Comparison of ENCODE assay signal across 19 mouse cellular contexts in the genomic region with DNA sequence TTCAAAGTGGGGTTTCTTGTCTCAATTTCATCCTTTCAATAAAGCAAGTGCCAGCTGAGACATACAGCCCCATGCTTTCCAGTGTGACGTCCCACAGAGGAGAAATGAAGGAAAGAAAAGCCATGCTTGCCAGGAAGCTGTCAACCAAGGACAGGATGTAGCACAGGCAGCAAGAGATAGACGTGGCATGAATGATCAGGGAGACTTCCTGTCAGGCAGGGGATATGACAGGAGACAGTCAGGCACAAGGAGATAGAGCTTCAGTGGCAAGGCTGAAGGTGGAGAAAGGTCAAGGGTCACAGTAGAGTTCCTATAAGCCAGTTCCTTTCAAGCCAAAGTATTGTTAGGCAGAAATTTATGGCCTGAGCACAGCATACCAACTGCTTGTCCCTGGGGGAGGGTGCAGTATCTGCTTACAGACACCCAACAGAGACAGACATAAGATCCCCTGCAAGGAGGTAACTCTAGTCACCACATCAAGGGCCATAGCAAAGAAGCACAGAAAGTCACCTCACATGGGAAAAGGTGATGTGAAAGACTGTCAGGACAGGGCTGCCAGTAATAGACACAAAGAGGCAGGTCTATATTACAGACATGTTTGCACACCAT. TPM values are rescaled to one million over a fixed set of nuclear protein-coding genes. Genes with fewer than 3 reads are reported as not detected.
DNase-seq lines count a peak whose midpoint lies in the region; ATAC-seq and TF ChIP-seq lines count a peak whose summit lies in the region.
"Had no signal": no experiment of that assay in that cellular context is flagged by ENCODE, and none has a peak within 500 bp of the region (broad histone marks: within the 10 kb centered on the region; RNA-seq: fewer than 3 reads in every experiment).

No protein-coding gene starts in this region.

- no peak for TF ChIP-seq EP300 in lung, postnatal 0 days (IDR thresholded peaks at IDR 0.05)

- H3K9ac ChIP-seq in lung, postnatal 0 days (replicated peaks; ENCODE audit: low read depth): no peak overlapping the region
- no peak overlapping the region for H3K9ac ChIP-seq in liver, embryonic 16.5 days (ENCODE audit: low read depth, low read length)
- H3K9ac ChIP-seq: limb, embryonic 12.5 days had no signal

- H3K9me3 ChIP-seq in lung, postnatal 0 days (ENCODE audit: low read length): no peaks in the 10 kb centered on the region
- no peaks in the 10 kb centered on the region for H3K9me3 ChIP-seq in liver, embryonic 16.5 days (replicated peaks; ENCODE audit: control insufficient read depth, low read length)
- H3K9me3 ChIP-seq: embryonic facial prominence, embryonic 10.5 days; limb, embryonic 12.5 days had no signal

- peak; percentile 27 for DNase-seq in kidney, adult 2 months
- DNase-seq in kidney, postnatal 4 days: no peak
- DNase-seq in lung, postnatal 0 days (ENCODE audit: low spot score): peak; percentile 28
- DNase-seq in lung, postnatal 4 days: no peak
- peak; percentile 35 for DNase-seq in embryo, embryonic 10 days (ENCODE audit: low spot score)
- DNase-seq in right cerebral cortex, postnatal 10 days (ENCODE audit: low spot score in 2 of 2): no peak
- DNase-seq in adrenal gland, postnatal 4 days (ENCODE audit: low spot score in 2 of 2): no peak
- DNase-seq: cerebellum, adult 18-20 months; heart, postnatal 14 days; thymus, postnatal 14 days had no signal

- H3K36me3 ChIP-seq in kidney, adult 2 months (ENCODE audit: control insufficient read depth, insufficient read depth, low read length): no peaks in the 10 kb centered on the region
- no peaks in the 10 kb centered on the region for H3K36me3 ChIP-seq in lung, postnatal 0 days (ENCODE audit: insufficient read depth, low read length)
- H3K36me3 ChIP-seq in liver, embryonic 16.5 days (ENCODE audit: control insufficient read depth, insufficient read depth): no peaks in the 10 kb centered on the region
- H3K36me3 ChIP-seq: embryonic facial prominence, embryonic 10.5 days; limb, embryonic 12.5 days had no signal

- ATAC-seq in lung, postnatal 0 days: peak; percentile 32; the same call in 1 of the 2 replicates
- peak; percentile 55; the same call in 1 of the 2 replicates for ATAC-seq in liver, embryonic 16.5 days (ENCODE audit: low read depth)
- ATAC-seq: activated CD4-positive, CD25-positive, alpha-beta regulatory T cell, adult 4 months; CD4-positive, CD25-positive, alpha-beta regulatory T cell, adult 4 months had no signal

- 48% methylated on average over 2 of the region's 2 CpGs for WGBS in kidney, adult 2 months
- 18% methylated on average over 2 of the region's 2 CpGs for WGBS in lung, postnatal 0 days
- WGBS in liver, embryonic 16.5 days (ENCODE audit: insufficient replicate concordance): 6% methylated on average over 2 of the region's 2 CpGs

- H3K27me3 ChIP-seq in kidney, adult 2 months (replicated peaks; ENCODE audit: control insufficient read depth, insufficient read depth, low read length): no peaks in the 10 kb centered on the region
- no peaks in the 10 kb centered on the region for H3K27me3 ChIP-seq in lung, postnatal 0 days (replicated peaks; ENCODE audit: insufficient read depth, low read length)
- no peaks in the 10 kb centered on the region for H3K27me3 ChIP-seq in liver, embryonic 16.5 days (ENCODE audit: control insufficient read depth, insufficient read depth, low read depth, low read length)
- H3K27me3 ChIP-seq: limb, embryonic 12.5 days had no signal

- TF ChIP-seq POLR2A in kidney, adult 2 months (IDR thresholded peaks at IDR 0.05; ENCODE audit: low read depth, low read length): no peak

- no peak overlapping the region for H3K4me3 ChIP-seq in kidney, adult 2 months (ENCODE audit: insufficient read depth, low read depth, low read length)
- no peak overlapping the region for H3K4me3 ChIP-seq in lung, postnatal 0 days (ENCODE audit: low read depth, low read length)
- no peak overlapping the region for H3K4me3 ChIP-seq in liver, embryonic 16.5 days (ENCODE audit: low read depth, low read length)
- H3K4me3 ChIP-seq: embryonic facial prominence, embryonic 10.5 days; limb, embryonic 12.5 days; myocyte had no signal

- TF ChIP-seq CTCF in kidney, adult 2 months (conservative IDR thresholded peaks at IDR 0.05; ENCODE audit: insufficient read depth, insufficient read length, low read depth, low read length): no peak
- TF ChIP-seq CTCF in lung, postnatal 0 days (IDR thresholded peaks at IDR 0.05): no peak

- no peak overlapping the region for H3K4me2 ChIP-seq in lung, postnatal 0 days (replicated peaks; ENCODE audit: low read depth, low read length)
- H3K4me2 ChIP-seq in liver, embryonic 16.5 days (ENCODE audit: low read depth, low read length): no peak overlapping the region
- H3K4me2 ChIP-seq: limb, embryonic 12.5 days; midbrain, embryonic 11.5 days had no signal

- no peaks in the 10 kb centered on the region for H3K4me1 ChIP-seq in kidney, adult 2 months (ENCODE audit: control insufficient read depth, insufficient read depth, low read length)
- no peaks in the 10 kb centered on the region for H3K4me1 ChIP-seq in lung, postnatal 0 days (ENCODE audit: insufficient read depth, low read depth, low read length)
- H3K4me1 ChIP-seq in liver, embryonic 16.5 days (ENCODE audit: control insufficient read depth, low read depth, low read length): no peaks in the 10 kb centered on the region
- H3K4me1 ChIP-seq: limb, embryonic 12.5 days had no signal

- H3K27ac ChIP-seq in kidney, adult 2 months (ENCODE audit: insufficient read depth, low read depth, low read length): no peak overlapping the region
- H3K27ac ChIP-seq in lung, postnatal 0 days (ENCODE audit: low read length): no peak overlapping the region
- no peak overlapping the region for H3K27ac ChIP-seq in liver, embryonic 16.5 days (ENCODE audit: low read length)
- H3K27ac ChIP-seq: embryonic facial prominence, embryonic 10.5 days; limb, embryonic 12.5 days had no signal

RNA-seq across cellular contexts. Expression of gene Rnf17, which starts 8.6 kb away (rescaled TPM):
- 0.05 TPM in 1 of 2 replicates, not detected in the other for polyA plus RNA-seq in kidney, adult 2 months (2012; rRNA removed)
- 0.39 and 0.47 TPM in 2 replicates for polyA plus RNA-seq in lung, postnatal 0 days (2015; fragmentation: Nextera tagmentation; extraction: Ambion mirVana)
- polyA plus RNA-seq in liver, embryonic 16.5 days (2015; fragmentation: Nextera tagmentation; extraction: Ambion mirVana): 0.57 and 1.1 TPM in 2 replicates
- 1 to 10 TPM; 1.4 to 1.7 TPM for total RNA-seq in adrenal gland, postnatal 4 days (2021)
- polyA plus RNA-seq: myocyte had no signal

RNA-seq across cellular contexts. Expression of gene Atp12a, which starts 28.9 kb away (rescaled TPM):
- polyA plus RNA-seq in kidney, adult 2 months (2012; rRNA removed): 0.22 and 0.25 TPM in 2 replicates
- polyA plus RNA-seq in lung, postnatal 0 days (2015; fragmentation: Nextera tagmentation; extraction: Ambion mirVana): 1.7 and 1.8 TPM in 2 replicates
- polyA plus RNA-seq in liver, embryonic 16.5 days (2015; fragmentation: Nextera tagmentation; extraction: Ambion mirVana): not detected in 2 replicates
- 1 to 10 TPM in 1 of 2 experiments, under 1 TPM in 1; 0.23 to 4.1 TPM for total RNA-seq in adrenal gland, postnatal 4 days (2021)
- total RNA-seq: gastrocnemius, postnatal 4 days; heart, postnatal 14 days; left cerebral cortex, adult 18-20 months had no signal
- polyA plus RNA-seq: activated CD4-positive, CD25-positive, alpha-beta regulatory T cell, adult 4 months; CD4-positive, CD25-positive, alpha-beta regulatory T cell, adult 4 months; embryonic facial prominence, embryonic 10.5 days; limb, embryonic 12.5 days; myocyte had no signal

Comparison
In these comparisons a context has a peak if more than half of its experiments do, and no peak if none do; other contexts are left out.
1. DNase-seq: peak in kidney, adult 2 months (single experiment), lung, postnatal 0 days (single experiment) and embryo, embryonic 10 days (single experiment); none in kidney, postnatal 4 days (0 of 2), lung, postnatal 4 days (0 of 2), right cerebral cortex, postnatal 10 days (0 of 2) and adrenal gland, postnatal 4 days (0 of 2).